Mouse (Mus musculus) retina, embryonic 14.5 days (tissue): ENCODE results near the gene Gm3776.
"Not testable (repeated sequence)": the region's sequence is repeated elsewhere in the genome, so short reads cannot be mapped to it uniquely, and the experiment has no call there.

Experiments used
- DNase-seq: peaks from one replicate; pipeline ENCODE4 v3.0.0-alpha.2; 2015; ENCODE audit warnings: low spot score

Gm3776 gene

GRCm38 (mm10) chr9:78256914-78257313, at the start of gene Gm3776:
Gm3776 (plus strand) TSS chr9:78257129.
- DNase-seq: not testable (repeated sequence)

- no peak for DNase-seq
Observed at GRCm38 (mm10) chr9:78208956-78209355, 48.0 kb upstream of the Gm3776 start.

GRCm38 (mm10) chr9:78210079-78210478, 46.9 kb upstream of the Gm3776 start:
- no peak for DNase-seq

- no peak for DNase-seq
Observed at GRCm38 (mm10) chr9:78210821-78211220, 46.1 kb upstream of the Gm3776 start.

- DNase-seq: no peak
Observed at GRCm38 (mm10) chr9:78211521-78211920, 45.4 kb upstream of the Gm3776 start.

- DNase-seq: no peak
Observed at GRCm38 (mm10) chr9:78212341-78213049, 44.4 kb upstream of the Gm3776 start.

- no peak for DNase-seq
Observed at GRCm38 (mm10) chr9:78217074-78217473, 39.9 kb upstream of the Gm3776 start.

GRCm38 (mm10) chr9:78222616-78223015, 34.3 kb upstream of the Gm3776 start:
- no peak for DNase-seq

- DNase-seq: no peak
Observed at GRCm38 (mm10) chr9:78223221-78223902, 33.6 kb upstream of the Gm3776 start.

- DNase-seq: no peak
Observed at GRCm38 (mm10) chr9:78224418-78224817, 32.5 kb upstream of the Gm3776 start.

GRCm38 (mm10) chr9:78225304-78225703, 31.6 kb upstream of the Gm3776 start:
- no peak for DNase-seq

- DNase-seq: no peak
Observed at GRCm38 (mm10) chr9:78228122-78228521, 28.8 kb upstream of the Gm3776 start.

GRCm38 (mm10) chr9:78229658-78230057, 27.3 kb upstream of the Gm3776 start:
- DNase-seq: not testable (repeated sequence)

GRCm38 (mm10) chr9:78230461-78230860, 26.5 kb upstream of the Gm3776 start, which contains the start of gene Gsta1:
Gsta1 (plus strand) TSS chr9:78230656.
- not testable (repeated sequence) for DNase-seq

- DNase-seq: not testable (repeated sequence)
Observed at GRCm38 (mm10) chr9:78233121-78233695, 23.7 kb upstream of the Gm3776 start.

- not testable (repeated sequence) for DNase-seq
Observed at GRCm38 (mm10) chr9:78255683-78256470, 1.1 kb upstream of the Gm3776 start.

GRCm38 (mm10) chr9:78259688-78260087, 2.8 kb downstream of the Gm3776 start:
- not testable (repeated sequence) for DNase-seq

GRCm38 (mm10) chr9:78270945-78271344, 14.0 kb downstream of the Gm3776 start:
- not testable (repeated sequence) for DNase-seq

- DNase-seq: not testable (repeated sequence)
Observed at GRCm38 (mm10) chr9:78282002-78282711, 25.2 kb downstream of the Gm3776 start.

- DNase-seq: not testable (repeated sequence)
Observed at GRCm38 (mm10) chr9:78289063-78289462, 32.1 kb downstream of the Gm3776 start.

- not testable (repeated sequence) for DNase-seq
Observed at GRCm38 (mm10) chr9:78289723-78290122, 32.8 kb downstream of the Gm3776 start, which contains the start of gene Gm10639. Gm10639 (plus strand) TSS chr9:78289923.
